Mouse (Mus musculus): Measurements from ENCODE around the gene Crip2.

Gene Crip2

GRCm38 (mm10) chr12:113185442-113186291 is 45.6 kb downstream of the Crip2 start, which contains the start of gene Tmem121:
Gene Tmem121, plus strand, starts transcription at chr12:113185930.
- DNase-seq (ENCODE audit: low spot score) = no peak

DNA sequence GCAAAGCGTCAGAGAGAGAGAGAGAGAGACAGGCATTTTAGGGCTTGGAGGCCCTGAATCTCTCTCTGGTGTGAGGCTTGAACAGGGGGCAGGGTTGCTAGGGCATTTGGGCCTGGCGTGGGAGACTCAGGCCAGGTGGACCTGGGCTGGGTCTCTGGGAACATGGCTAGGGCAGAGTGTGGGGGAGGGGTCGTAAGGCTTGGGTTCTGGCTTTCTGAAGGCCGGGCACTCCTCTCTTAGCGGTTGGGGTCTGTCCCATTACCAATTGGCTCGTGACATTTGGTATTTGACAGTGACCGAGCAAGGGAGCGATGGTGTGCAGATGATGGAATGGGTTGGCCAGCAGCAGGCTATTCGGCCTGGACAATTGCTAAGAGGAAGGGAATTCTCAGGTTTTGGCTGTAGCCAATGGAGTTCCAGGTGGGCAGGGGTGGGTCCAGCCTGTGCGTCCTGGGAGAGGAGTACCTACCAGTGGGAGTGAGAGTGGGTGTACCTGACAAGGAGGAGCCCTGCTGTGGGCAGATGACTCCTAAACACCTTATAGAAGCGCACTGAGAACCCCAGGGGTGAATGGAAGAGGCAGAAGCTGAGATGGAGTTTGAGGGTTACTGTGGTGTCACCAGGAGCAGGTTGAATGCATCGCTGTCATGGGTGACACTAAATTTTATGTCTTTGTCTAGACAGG is 46.4 kb downstream of the Crip2 start:
- DNase-seq (ENCODE audit: low spot score) = no peak

DNA sequence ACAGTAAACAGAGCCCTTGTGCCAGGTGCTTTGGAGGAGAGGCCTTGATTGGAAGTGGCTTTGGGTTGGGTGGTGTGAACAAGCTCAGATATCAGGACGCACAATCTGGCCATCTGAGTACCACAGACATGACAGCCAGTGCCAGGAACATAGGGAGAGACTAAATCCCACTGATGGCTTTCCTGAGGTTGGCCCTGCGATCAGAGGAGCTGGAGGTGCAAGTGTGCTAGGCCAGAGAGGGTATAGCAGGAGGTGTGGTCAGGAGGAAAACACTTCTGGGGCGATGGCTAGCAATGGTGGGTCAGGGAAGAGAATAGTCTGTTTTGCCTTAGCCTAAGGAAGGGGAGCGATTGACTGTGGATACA is 47.0 kb downstream of the Crip2 start:
- no peak for DNase-seq (ENCODE audit: low spot score)

DNA sequence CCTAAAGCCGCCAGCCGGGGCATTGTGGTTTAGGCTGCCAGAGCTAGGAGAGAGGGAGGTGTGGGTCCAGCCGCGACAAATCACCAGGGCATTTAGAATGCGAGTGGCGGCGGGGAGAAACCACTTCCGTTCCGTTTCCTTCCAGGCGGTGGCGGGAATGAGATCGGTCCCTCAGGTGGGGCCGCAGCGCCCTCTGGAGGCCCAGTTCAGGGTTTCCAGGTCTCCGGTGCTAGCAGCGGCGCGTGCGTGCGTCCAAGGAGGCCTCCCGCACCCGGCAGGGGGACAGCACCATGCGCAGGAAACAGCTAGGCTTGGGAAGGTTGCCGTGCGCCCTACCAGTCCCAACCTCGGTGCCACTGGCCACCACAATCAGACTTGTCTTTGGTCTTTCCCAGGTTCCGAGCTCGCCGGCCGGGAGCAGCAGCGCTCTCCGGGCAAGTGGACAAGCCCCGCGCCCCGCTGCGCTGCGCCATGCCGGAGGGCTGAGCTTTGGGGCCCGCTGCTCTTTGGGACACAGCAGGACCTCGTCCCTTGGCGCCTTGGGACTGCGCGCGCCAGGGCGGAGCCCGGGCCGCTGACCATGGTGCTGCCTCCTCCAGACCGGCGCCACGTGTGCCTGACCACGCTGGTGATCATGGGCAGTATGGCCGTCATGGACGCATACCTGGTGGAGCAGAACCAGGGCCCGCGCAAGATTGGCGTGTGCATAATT is 47.7 kb downstream of the Crip2 start:
- peak; percentile 72 for DNase-seq (ENCODE audit: low spot score)

GRCm38 (mm10) chr12:113188349-113189055 is 48.5 kb downstream of the Crip2 start:
- no peak for DNase-seq (ENCODE audit: low spot score)

- DNase-seq (ENCODE audit: low spot score) = no peak
These were observed 53.4 kb downstream of the Crip2 start for GRCm38 (mm10) chr12:113193423-113193822.

Measured in lung, postnatal 25 days (tissue).